Mouse (Mus musculus) kidney, postnatal 36 days (tissue): ENCODE measurements around the gene Lca5l.
"Not testable (repeated sequence)": the region's sequence is repeated elsewhere in the genome, so short reads cannot be mapped to it uniquely, and the experiment has no call there.

Experiments used
- DNase-seq, 2 experiments: peaks; one replicate each; pipeline ENCODE4 v3.0.0; 2021 to 2022; ENCODE audit warnings: mixed read lengths in 2 of 2

Gene Lca5l

DNA sequence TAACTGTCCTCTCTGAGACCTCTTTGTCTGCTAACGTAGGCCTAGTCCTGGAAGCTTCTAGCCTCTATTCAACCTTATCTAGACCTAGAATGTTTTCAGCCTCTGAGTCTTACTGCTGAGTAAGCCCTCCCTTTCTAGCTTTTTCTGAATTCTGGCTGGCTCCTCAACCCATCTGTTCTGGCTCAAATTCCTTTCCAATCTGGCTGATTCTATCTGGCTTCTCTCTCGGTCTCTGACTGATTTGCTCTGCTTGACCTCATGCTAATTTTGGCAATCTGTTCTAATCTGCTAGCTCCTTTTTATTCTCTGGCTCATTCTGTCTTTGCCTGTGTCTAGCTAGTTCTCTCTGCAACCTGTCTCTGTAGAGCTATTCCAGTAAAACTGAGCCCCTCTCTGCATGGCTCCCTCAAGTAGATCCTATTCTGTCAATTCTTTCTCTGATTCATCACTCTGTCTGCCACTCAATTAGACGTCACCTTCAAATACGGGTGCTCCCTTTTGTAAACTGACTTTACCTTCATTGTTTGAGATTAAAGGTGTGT is 26.3 kb downstream of the Lca5l start:
- DNase-seq = no peak

DNA sequence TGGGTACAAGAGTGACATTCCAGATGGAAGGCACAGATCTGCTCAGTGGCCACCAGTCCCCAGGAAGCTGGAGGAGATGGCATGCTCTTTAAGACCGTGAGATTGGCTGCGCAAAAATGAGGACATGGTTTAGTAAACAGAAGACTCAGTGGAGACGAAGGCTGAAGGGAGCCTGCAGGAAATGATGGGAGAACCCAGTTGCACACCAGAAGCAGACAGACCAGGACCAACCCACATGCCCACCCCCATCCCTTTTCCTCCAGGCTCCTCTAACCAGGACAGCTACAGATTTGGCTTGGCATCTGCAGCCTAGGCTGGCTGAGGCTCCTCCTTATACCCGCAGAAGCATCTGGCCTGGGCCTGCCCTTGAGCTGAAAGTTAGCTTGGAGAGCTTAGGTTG is 30.7 kb downstream of the Lca5l start:
- DNase-seq = no peak

DNA sequence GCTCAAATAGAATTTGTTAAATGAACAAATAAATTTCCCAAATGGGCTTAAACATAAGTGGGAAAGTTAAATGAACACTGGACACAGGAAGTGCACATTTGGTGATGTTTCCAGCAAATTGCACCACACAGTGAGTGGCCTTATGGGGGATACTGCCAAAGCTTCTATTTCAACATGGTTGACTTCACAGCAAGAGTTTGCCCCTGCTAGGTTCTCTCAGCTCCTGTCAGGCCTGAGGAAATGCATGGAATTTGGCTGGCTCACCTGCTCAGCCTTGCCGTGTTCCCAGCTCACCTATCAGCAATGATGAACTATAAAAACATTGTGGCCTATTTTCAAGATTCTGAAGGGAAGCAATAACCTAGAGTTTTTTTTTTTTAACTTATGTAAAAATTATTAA is 31.1 kb downstream of the Lca5l start:
- no peak for DNase-seq

DNA sequence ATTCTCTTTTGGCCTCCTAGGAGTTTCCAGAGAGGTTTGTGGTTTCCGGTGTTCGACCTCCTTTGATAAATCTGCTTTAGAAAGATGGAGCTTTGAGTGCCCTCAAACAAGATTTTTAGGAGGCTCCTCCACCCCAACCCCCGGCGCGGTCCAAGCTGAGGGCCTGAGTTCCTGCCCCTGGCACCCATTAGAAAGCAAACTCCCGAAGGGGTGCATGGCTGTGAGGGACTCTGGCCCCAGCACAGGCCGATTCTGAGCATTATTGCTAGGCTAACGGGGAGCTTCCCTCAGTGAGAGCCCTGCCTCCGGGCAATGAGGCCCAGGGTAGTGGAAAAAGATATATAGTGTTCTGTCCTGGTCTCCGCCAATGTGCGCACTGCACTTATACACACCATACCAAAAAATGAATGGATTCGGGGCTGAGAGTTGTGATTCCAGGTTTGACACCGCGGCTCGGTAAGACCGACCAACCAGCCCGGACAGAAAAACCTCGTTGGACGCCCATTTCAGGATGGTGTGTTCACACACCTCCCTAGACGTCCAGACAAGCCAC is 32.2 kb downstream of the Lca5l start:
- no peak for DNase-seq

DNA sequence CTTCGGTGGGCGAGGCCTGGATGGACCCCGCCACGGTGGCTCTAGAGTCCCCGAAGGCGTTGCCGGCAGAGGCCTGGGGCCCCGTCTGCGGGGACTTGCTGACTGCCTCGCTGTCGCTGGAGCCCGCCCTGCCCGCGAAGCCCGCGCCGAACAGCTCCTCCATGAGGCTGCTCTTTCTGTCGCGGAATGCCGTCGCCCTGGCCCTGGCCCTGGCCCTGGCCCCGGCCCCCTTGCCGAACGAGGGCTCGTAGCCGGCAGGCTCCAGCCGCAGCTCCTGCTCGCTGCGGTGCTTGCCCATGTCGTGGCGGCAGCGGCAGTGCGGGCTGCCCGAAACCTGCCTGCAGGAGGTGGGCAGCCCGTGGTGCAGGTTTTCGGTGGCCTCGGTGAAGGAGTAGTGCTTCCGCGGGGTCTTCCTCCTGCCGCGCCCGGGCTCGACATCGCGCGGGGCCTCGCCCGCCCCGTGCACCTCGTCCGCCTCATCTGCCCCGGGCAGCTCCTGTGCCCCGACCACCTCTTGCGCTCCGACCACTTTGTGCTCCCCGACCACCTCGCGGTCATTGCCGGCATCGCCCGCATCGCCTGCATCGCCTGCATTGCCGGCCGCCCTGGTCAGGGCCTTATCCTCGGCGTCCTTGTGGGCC is 32.9 kb downstream of the Lca5l start:
- peak; percentile 44 to 77 for DNase-seq

DNA sequence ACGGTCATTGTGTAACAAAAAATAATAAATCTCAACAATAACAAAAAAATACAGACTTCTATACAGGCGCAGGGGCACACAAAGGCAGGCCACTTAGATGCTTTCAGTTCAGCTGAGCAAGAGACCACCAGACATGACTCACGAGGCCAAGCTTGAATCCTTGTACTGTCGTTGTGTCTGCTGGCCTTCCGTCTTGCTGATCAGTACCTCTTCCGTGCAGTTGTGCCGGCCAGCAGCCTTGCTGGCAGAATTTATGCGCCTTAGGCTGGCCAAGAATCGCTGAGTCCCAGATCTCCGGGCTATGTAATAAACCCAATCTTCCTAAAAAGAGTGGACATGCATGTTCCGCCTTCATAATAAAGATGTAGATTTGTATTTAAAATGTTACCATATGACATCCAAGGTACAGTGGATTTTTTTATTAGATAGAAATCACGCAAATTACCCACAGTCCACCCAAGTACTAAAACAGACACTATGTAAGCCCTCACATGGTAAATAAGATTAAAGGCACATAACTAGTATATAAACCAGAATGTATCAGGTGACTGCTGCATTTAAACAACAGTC is 33.5 kb downstream of the Lca5l start:
- DNase-seq = no peak

DNA sequence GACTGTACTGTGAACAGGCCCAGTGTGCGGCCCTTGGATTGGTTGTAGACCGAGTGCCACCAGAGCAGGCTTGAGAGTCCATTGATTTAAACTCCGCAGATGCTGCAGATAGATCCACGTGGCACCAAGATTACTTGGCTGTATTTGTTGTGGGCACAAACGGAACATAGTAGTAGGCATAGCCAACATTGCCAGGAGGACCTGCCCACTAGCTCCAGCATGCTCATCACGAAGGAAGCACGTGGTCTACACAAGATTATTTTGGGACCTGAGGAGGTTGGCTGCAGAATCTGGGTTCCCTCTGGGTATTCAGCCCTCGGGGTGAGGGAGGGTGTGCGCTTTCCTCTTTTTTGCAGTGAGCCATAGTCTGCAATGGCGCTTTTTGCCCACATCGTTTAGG is 34.9 kb downstream of the Lca5l start:
- no peak for DNase-seq

DNA sequence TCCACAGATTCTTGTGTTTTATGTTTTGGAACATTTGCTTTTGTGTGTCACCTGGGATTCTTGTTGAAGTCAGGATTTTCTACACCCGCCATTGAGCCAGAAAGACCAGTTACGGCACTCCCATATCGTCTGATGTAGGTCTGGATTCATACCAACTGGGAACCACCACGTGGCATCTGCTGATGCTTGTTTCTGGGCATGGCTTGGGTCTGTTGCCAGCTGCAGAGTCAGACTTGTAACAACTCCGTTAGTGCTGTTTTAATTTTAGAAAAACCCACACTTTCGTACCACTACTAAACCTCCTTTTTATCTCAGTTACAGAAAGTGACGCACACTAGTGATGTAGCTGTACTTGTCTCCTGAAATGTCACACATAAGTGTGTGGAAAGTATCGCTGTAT is 36.1 kb downstream of the Lca5l start:
- DNase-seq = no peak

DNA sequence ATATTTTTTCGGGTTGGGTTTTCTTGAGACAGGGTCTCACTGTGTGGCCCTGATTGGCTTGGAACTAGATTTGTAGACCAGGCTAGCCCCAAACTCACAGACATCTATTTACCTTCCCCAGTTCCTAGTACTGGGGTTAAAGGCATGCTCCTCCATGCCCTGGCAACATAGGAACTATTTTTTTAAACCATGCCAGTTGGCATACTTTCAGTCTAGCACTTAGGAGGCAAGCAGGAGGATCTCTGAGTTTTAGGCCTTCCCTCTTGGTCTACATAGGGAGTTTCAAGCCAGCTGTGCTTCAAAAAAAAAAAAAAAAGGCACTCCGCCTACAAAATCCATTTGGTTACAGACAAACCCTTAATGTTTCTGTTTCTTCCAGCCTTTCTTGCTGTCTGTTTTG is 37.6 kb downstream of the Lca5l start:
- no peak for DNase-seq

DNA sequence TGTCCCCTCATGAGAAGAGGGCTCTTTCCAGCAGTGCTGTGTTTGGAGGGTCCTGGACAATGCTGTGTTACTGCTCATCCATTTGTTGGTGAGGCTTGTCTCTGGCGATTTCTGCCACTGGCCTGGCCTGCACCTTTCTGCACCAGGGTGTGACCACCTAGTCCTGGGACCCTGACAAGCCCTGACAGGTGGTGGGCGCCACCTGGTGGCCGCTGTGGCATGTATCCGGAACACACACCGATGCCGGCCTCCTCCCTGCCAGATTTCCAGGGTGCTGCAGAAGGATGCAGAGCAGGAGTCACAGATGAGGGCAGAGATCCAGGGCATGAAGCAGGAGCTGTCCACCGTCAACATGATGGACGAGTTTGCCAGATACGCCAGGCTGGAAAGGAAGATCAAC is 40.5 kb downstream of the Lca5l start:
- peak; percentile 72 to 93 for DNase-seq

DNA sequence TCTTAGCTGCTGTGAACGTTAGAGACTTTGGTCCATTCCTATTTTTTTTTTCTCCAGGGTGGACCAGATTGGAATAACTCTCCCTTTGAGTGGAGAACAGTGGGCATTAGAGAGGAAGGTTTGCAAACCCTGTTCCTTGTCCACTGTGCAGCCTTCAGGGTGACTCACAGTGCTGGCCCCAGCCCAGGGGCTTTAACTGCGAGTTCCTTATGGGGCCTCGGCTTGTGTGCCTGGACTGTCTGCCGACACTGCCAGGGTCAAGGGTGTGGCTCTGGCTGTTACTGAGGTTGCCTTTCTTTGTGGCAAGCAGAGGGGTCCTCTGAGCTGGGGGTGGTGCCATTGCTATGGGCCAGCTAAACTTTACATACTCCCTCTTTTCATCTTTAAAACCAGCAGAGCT is 41.1 kb downstream of the Lca5l start:
- no peak for DNase-seq

DNA sequence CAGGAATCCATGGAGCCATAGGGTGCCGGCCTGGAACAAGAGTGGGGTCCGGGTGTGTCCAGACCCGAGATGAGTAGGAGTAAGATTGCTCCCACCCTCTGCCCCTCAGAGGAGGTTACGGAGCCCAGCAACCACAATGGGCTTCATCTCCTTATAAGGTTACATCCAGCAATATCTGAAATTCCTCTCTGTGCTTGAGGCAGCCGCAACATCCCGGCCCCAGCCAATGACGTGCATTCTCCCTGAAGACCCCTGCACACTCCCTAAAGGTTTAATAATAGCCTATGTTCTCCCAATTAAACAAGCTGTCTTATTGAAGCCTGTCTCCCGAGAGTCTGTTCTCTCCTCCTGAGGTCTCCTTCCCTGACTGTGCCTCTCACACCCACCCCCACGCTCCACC is 42.8 kb downstream of the Lca5l start:
- no peak for DNase-seq

DNA sequence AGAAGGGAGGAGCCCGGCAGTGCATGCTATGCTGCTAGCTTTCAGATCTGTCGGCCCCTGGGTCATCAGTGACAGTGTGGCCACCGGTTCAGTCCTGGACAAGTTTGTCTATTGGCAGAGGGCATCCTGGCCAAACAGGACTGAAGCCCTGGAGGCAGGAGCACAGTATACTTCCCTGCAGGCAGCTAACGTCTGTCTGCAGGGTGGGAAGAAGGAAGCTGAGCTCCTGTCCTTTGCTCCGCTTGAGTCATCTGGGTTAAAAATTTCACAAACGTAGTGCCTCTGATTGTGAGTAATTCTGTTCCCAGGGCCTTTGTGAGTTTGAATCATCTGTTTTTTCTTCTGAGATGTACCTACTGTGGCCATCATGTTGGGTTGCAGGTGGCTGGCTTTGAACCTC is 43.2 kb downstream of the Lca5l start:
- no peak for DNase-seq

DNA sequence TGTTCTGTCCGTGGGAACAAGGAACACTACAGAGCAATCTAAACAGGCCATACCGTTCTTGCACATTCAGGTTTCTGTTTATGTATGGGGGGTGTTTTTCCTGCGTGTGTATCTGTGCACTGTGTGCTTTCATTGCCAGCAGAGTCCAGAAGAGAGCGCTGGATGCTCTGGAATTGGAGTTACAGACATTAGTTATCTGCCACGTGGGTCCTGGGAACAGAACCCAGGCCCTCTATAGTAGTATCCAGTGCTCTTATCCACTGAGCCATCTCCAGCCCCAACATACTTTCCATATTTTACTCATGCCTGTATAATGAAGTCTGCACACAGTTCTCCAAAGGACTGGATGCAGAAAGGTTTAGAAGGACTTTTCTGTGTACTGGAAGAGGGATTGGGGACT is 46.3 kb downstream of the Lca5l start:
- no peak for DNase-seq

DNA sequence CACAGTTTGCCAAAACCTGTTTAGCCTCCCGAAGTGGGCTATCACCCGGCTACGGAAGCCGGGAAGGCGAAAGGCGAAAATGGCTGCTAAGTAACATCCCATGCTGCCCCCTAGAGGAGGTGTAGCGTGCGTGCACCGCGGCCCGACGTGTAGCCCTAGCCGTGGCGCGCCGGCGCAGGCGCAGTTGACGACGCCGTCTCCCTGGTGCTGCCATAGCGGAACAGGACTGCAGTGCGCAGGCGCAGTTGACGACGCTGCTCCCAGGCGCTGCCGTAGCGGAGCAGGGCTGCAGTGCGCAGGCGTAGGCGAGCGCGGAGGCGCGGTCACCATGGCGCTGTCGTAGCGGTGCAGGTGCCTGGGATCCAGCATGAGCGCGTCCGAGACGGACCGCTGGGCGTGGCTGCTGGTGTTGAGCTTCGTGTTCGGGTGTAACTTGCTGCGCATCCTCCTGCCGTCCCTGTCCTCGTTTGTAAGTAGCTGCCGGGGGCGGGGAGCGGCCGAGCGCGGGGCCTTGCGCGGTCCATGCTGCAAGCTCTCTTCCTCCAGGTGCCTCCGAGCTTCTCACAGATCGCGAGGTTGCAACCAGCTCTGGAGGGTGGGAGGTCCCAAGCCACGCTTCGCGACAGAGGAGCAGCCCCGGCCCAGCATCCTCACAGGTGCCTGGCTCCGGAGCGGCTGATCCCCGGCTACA is 46.8 kb downstream of the Lca5l start, which contains the start of gene Wrb:
Gene Wrb (plus strand): TSS at position 298 of the 691 bp plus-strand sequence.
- DNase-seq = peak; percentile 100

DNA sequence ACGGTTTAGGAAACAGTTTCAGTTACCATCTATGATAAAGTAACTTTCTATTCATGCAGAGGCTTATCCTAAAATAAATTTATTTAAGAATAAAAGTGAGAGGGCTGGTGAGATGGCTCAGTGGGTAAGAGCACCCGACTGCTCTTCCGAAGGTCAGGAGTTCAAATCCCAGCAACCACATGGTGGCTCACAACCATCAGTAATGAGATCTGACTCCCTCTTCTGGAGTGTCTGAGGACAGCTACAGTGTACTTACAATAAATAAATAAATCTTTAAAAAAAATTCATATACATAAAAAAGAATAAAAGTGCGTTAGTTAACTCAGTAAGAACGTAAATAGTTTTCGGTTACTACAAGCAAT is 47.3 kb downstream of the Lca5l start:
- DNase-seq = not testable (repeated sequence)

DNA sequence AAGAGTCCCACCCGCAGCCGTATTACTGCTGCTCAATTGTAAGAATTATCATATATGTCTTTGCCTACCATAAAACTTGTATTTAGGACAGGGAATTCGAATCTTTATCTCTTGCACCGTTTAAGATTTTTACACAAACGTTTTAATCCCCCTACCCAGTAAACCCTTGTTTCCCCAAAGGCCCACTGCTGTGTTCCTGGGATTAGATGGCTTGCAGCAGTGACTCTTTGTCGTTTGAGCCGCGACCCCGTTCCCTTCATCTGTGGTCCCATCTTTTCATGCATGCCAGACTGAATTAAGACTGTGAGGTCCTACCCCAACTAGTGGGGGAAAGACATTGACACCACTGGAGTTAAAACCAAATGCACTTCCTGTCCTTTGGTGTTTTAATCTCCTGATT is 63.6 kb downstream of the Lca5l start:
- DNase-seq = no peak

DNA sequence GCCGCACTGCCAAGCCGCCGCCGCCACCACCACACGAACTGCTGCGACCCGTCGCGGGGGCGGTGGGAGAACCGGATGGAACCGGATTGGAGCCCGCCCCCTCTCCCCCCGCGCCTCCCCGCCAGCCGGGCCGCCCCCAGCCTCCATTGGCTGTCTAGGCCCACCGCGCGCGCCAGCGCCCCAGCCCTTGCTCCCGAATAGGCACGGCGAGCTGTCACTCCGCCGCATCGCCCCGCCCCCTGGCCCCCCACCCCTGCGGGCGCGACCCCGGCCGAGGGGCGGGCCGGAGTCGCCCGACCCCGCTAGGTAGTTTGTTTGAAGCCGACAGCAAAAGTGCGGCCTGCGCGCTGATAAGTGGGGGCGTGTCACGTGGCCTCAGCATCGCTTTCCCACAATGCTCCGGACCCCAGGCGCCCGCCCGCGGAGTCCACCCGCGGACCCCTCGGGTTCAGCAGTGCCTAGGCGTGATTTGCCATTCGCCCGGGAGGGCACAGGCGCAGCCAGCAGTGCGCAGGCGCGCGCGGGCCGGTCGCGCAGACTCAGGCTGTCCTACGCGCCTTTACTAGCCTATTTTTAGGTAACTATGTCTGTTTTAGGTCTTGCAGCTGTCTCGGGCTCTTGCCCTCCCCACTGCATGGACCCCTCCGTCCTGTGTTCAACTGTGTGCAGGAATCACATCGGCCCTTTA is 64.3 kb downstream of the Lca5l start, which contains the start of gene Hmgn1:
Gene Hmgn1 (minus strand): TSS at position 73 of the 688 bp plus-strand sequence.
- peak; percentile 98 for DNase-seq

DNA sequence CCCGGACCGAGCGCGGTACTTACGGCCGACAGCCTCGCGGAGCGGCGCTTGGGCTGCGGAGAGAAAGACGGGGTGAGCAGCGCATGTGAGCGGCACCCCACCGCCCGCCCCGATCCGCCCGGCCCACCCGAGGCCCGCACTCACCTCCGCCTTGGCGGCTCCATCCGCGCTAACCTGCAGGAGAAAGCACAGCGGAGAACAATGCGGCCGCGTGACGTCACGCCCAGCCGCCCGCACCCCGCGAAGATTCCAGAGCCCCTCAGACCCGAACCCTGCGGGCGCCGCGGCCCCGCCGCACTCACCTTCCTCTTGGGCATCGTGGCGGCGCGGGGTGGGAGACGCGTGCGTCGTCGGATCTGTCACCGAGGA is 64.8 kb downstream of the Lca5l start:
- no peak for DNase-seq

DNA sequence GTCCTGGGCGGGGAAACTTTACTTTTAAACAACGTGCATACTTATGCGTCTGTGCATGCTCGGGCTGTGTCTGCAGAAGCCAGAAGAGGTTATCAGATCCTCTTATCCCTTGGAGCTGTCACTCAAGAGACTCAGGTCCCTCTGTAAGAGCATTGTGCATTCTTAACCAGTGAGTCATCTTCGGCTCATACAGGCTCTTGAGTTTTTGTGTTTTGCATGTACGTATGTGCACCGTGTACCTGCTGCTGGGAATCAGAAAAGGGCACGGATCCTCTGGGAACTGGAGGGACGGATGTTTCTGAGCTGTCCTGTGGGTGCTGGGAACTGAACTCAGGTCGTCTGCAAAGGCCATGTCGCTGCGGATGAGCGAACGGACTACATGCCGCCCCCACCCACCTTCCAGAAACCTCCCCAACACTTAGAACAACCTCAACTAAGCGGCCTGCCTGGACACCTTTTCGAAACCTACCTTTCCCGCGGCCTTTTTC is 65.3 kb downstream of the Lca5l start:
- no peak for DNase-seq

DNA sequence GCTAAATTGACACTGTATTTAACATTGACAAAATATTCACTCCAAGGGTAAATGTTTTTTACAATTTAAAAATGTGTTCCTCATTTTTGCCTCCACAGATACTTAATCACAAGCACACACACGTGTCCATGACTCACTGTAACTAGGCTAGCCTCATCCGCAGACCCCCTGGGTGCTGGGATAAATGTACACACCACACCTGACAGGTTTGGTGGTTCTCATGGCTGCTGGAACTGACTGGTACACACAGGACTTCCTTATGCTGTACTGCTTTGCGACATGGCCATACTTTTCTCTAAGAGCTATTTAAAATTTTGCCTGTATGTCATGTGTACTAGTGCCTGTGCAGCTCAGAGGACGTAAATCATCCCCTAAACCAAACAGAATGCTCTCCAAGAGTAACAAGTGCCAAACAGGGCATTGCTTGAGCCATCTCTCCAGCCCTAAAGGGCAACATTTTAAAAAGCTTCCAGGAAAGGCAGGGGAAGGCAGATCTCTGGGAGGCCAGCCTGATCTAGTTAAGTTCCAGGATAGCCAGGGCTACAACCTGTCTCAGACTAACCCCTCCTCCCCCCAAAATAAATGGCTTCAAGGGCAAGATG is 71.9 kb downstream of the Lca5l start:
- no peak for DNase-seq

DNA sequence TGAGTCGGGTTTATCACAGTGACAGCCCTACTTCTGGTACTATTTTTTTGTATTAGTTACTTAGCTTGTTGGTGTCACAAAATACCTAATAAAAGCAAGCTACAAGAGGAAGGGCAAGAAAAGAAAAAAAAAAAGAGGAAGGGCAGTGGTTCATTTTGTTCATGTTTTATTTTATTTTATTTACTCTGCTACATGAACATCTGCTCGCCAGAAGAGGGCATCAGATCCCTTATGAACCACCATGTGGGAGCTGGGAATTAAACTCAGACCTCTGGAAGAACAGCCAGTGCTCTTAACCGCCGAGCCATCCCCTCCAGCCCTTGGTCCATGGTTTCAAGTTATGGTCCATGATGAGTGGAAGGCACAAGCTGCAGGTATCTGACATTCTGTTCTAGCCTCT is 77.3 kb downstream of the Lca5l start:
- DNase-seq = peak in 1 of 2 experiments; percentile 15

DNA sequence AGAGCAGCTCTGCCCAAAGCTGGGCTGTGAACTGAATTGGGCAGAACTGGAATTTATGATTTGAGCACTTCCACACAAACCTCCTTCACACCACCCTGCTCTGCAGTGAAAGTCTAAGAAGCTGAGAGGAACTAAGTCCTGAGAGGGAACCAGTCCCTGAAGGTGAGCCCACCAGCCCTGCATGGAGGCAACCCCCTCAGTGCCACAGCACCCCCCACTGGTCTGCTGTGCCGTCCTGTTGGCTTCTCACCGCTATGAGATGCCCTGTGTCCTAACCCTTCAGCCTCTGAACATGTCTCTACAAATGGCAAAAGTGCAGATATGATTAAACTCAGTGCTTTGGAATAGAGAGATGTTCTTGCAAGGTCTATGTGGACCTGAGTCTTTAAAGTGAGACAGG is 79.3 kb downstream of the Lca5l start:
- DNase-seq = no peak
